In the genomic region with DNA sequence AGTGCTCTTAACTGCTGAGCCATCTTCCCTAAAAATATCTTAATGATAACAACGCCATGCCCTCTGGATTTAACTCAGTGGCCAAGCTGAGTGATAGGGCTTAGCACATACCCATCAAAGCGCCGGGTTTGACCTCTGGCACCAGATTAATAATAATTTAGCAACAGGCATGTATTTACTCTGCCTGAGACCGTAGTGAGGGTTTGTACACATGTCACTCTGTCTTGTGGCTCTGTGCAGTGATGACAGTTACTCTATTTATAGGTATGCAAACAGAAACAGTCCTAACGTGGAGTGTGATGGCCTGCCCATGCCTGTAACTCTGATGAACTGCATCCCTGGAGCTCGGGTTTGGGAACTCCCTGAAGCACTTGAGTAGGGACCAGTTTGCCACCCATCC, we compare ENCODE assay signal across 17 mouse cellular contexts. TPM values are rescaled to one million over a fixed set of nuclear protein-coding genes. Genes with fewer than 3 reads are reported as not detected.
A peak's percentile ranks its signal among the peaks of the same experiment; 100 is the strongest.
DNase-seq lines count a peak whose midpoint lies in the region; ATAC-seq and TF ChIP-seq lines count a peak whose summit lies in the region.
"Had no signal": no experiment of that assay in that cellular context is flagged by ENCODE, and none has a peak within 500 bp of the region (broad histone marks: within the 10 kb centered on the region; RNA-seq: fewer than 3 reads in every experiment).

No protein-coding gene starts in this region.

- no peak overlapping the region for H3K4me2 ChIP-seq in liver, embryonic 12.5 days
- no peak overlapping the region for H3K4me2 ChIP-seq in heart, embryonic 11.5 days
- no peak overlapping the region for H3K4me2 ChIP-seq in liver, embryonic 15.5 days
- H3K4me2 ChIP-seq: limb, embryonic 12.5 days; midbrain, embryonic 11.5 days had no signal

- H3K27ac ChIP-seq in liver, adult 2 months (replicated peaks; ENCODE audit: insufficient read depth, low read depth, low read length): no peak overlapping the region; the same call in 1 of the 2 replicates
- no peak overlapping the region for H3K27ac ChIP-seq in liver, embryonic 12.5 days
- peak overlapping the region; percentile 47 for H3K27ac ChIP-seq in heart, embryonic 11.5 days (ENCODE audit: low read depth, low read length)
- H3K27ac ChIP-seq in liver, embryonic 15.5 days (replicated peaks): no peak overlapping the region
- H3K27ac ChIP-seq: limb, embryonic 12.5 days had no signal

- peaks cover 19% of the 10 kb centered on the region for H3K4me1 ChIP-seq in liver, adult 2 months (ENCODE audit: control insufficient read depth, insufficient read depth, low read length)
- H3K4me1 ChIP-seq in liver, embryonic 12.5 days: peaks cover 33% of the 10 kb centered on the region
- H3K4me1 ChIP-seq in heart, embryonic 11.5 days (ENCODE audit: control insufficient read depth, insufficient read depth, low read length): peaks cover 67% of the 10 kb centered on the region
- H3K4me1 ChIP-seq in liver, embryonic 15.5 days (replicated peaks): peaks cover 37% of the 10 kb centered on the region

- no peaks in the 10 kb centered on the region for H3K36me3 ChIP-seq in liver, adult 2 months (ENCODE audit: control insufficient read depth, insufficient read depth, low read length)
- H3K36me3 ChIP-seq in liver, embryonic 12.5 days: no peaks in the 10 kb centered on the region
- H3K36me3 ChIP-seq in heart, embryonic 11.5 days (ENCODE audit: control insufficient read depth, insufficient read depth, low read length): no peaks in the 10 kb centered on the region
- H3K36me3 ChIP-seq in liver, embryonic 15.5 days (replicated peaks): no peaks in the 10 kb centered on the region

- no peaks in the 10 kb centered on the region for H3K79me2 ChIP-seq in liver, adult 2 months (ENCODE audit: control insufficient read depth, insufficient read depth, low read length)

- 21% methylated on average over 6 of the region's 6 CpGs for WGBS in liver, adult 2 months
- WGBS in liver, embryonic 12.5 days (ENCODE audit: insufficient replicate concordance): 58% methylated on average over 6 of the region's 6 CpGs
- WGBS in heart, embryonic 11.5 days (ENCODE audit: insufficient replicate concordance): 38% methylated on average over 6 of the region's 6 CpGs
- WGBS in liver, embryonic 15.5 days (ENCODE audit: insufficient replicate concordance): 42% methylated on average over 6 of the region's 6 CpGs

- ATAC-seq in liver, embryonic 12.5 days: no peak
- no peak for ATAC-seq in heart, embryonic 11.5 days (replicated peaks; ENCODE audit: insufficient number of reproducible peaks, low FRiP score, low TSS enrichment)
- ATAC-seq in liver, embryonic 15.5 days (ENCODE audit: insufficient read depth): peak; percentile 32
- no peak for ATAC-seq in megakaryocyte progenitor cell, adult 5-6 weeks (replicated peaks; ENCODE audit: poor library complexity)
- ATAC-seq: hindbrain, embryonic 16.5 days had no signal

- no peak for TF ChIP-seq CTCF in liver, adult 2 months (IDR thresholded peaks at IDR 0.05; ENCODE audit: low read depth, low read length)

- no peaks in the 10 kb centered on the region for H3K9me3 ChIP-seq in liver, embryonic 12.5 days (replicated peaks)
- no peaks in the 10 kb centered on the region for H3K9me3 ChIP-seq in heart, embryonic 11.5 days (replicated peaks; ENCODE audit: control insufficient read depth, low read length)
- H3K9me3 ChIP-seq in liver, embryonic 15.5 days (replicated peaks): no peaks in the 10 kb centered on the region

- H3K9ac ChIP-seq in liver, adult 2 months (ENCODE audit: low read depth, low read length): no peak overlapping the region
- no peak overlapping the region for H3K9ac ChIP-seq in liver, embryonic 12.5 days
- no peak overlapping the region for H3K9ac ChIP-seq in heart, embryonic 11.5 days (ENCODE audit: low read depth, low read length)
- no peak overlapping the region for H3K9ac ChIP-seq in liver, embryonic 15.5 days
- H3K9ac ChIP-seq: limb, embryonic 12.5 days had no signal

- H3K27me3 ChIP-seq in liver, adult 2 months (ENCODE audit: control insufficient read depth, insufficient read depth, low read length): no peaks in the 10 kb centered on the region
- H3K27me3 ChIP-seq in liver, embryonic 12.5 days (replicated peaks): peaks cover 14% of the 10 kb centered on the region
- H3K27me3 ChIP-seq in heart, embryonic 11.5 days (ENCODE audit: control insufficient read depth, insufficient read depth, low read length): no peaks in the 10 kb centered on the region
- H3K27me3 ChIP-seq in liver, embryonic 15.5 days: peaks cover 20% of the 10 kb centered on the region
- H3K27me3 ChIP-seq: limb, embryonic 12.5 days had no signal

- DNase-seq in liver, adult 2 months (ENCODE audit: extremely low read depth, low read depth, low spot score): peak; percentile 88
- peak; percentile 23 to 28 for DNase-seq in B cell, adult 2 months
- DNase-seq in layer of hippocampus, adult 18-20 months (ENCODE audit: low spot score in 2 of 2): no peak
- no peak for DNase-seq in urinary bladder, postnatal 25 days (ENCODE audit: low spot score)
- DNase-seq: adrenal gland, adult 2 months; cerebellum, adult 9-11 months; kidney, adult 11 months; kidney, postnatal 10 days; right cerebral cortex, postnatal 25 days; thymus, postnatal 36 days had no signal

- TF ChIP-seq POLR2A in liver, adult 2 months (IDR thresholded peaks at IDR 0.05; ENCODE audit: extremely low read depth, insufficient read depth, low read length): no peak

- no peak overlapping the region for H3K4me3 ChIP-seq in liver, adult 2 months (ENCODE audit: insufficient read depth, low read depth, low read length)
- H3K4me3 ChIP-seq in liver, embryonic 12.5 days: no peak overlapping the region
- H3K4me3 ChIP-seq in heart, embryonic 11.5 days (ENCODE audit: low read depth, low read length): no peak overlapping the region
- H3K4me3 ChIP-seq in liver, embryonic 15.5 days (replicated peaks): no peak overlapping the region
- H3K4me3 ChIP-seq: limb, embryonic 12.5 days had no signal

RNA-seq across cellular contexts. Expression of a gene that starts 5.0 kb away (rescaled TPM):
- 0.55 and 1.6 TPM in 2 replicates for total RNA-seq in liver, adult 2 months (2014; rRNA removed)
- polyA plus RNA-seq in liver, adult 2 months (2012; rRNA removed): 2.5 and 4.7 TPM in 2 replicates
- 0.30 and 0.35 TPM in 2 replicates for polyA plus RNA-seq in liver, embryonic 12.5 days (2016; fragmentation: Nextera tagmentation; extraction: Ambion mirVana)
- 3.5 and 5.1 TPM in 2 replicates for polyA plus RNA-seq in heart, embryonic 11.5 days (2014; fragmentation: Nextera tagmentation; extraction: Ambion mirVana)
- 0.79 and 1.0 TPM in 2 replicates for polyA plus RNA-seq in liver, embryonic 15.5 days (2015; fragmentation: Nextera tagmentation; extraction: Ambion mirVana)
- 1 to 10 TPM; 7.1 to 7.4 TPM for total RNA-seq in layer of hippocampus, adult 18-20 months (2021)
- total RNA-seq in megakaryocyte progenitor cell, adult 5-6 weeks (2015): 0.17 and 1.4 TPM in 2 replicates
- total RNA-seq in megakaryocyte progenitor cell, adult 5-6 weeks (2017): 0.33 TPM in 1 of 2 replicates, not detected in the other

RNA-seq across cellular contexts. Expression of a gene that starts 34.1 kb away (rescaled TPM):
- 57.5 and 92.2 TPM in 2 replicates for total RNA-seq in liver, adult 2 months (2014; rRNA removed)
- 38.7 and 39.4 TPM in 2 replicates for polyA plus RNA-seq in liver, adult 2 months (2012; rRNA removed)
- polyA plus RNA-seq in liver, embryonic 12.5 days (2016; fragmentation: Nextera tagmentation; extraction: Ambion mirVana): 66.5 and 73.8 TPM in 2 replicates
- polyA plus RNA-seq in heart, embryonic 11.5 days (2014; fragmentation: Nextera tagmentation; extraction: Ambion mirVana): 46.3 and 49.8 TPM in 2 replicates
- 34.8 and 39.0 TPM in 2 replicates for polyA plus RNA-seq in liver, embryonic 15.5 days (2015; fragmentation: Nextera tagmentation; extraction: Ambion mirVana)
- total RNA-seq in layer of hippocampus, adult 18-20 months (2021): 10 to 100 TPM; 56.9 to 62.7 TPM
- total RNA-seq in megakaryocyte progenitor cell, adult 5-6 weeks (2015): 154 and 191 TPM in 2 replicates
- total RNA-seq in megakaryocyte progenitor cell, adult 5-6 weeks (2017): 131 and 135 TPM in 2 replicates

RNA-seq across cellular contexts. Expression of a gene that starts 46.7 kb away (rescaled TPM):
- 48.1 and 87.7 TPM in 2 replicates for total RNA-seq in liver, adult 2 months (2014; rRNA removed)
- polyA plus RNA-seq in liver, adult 2 months (2012; rRNA removed): 354 and 374 TPM in 2 replicates
- 14.1 and 15.2 TPM in 2 replicates for polyA plus RNA-seq in liver, embryonic 12.5 days (2016; fragmentation: Nextera tagmentation; extraction: Ambion mirVana)
- polyA plus RNA-seq in heart, embryonic 11.5 days (2014; fragmentation: Nextera tagmentation; extraction: Ambion mirVana): 85.0 and 86.7 TPM in 2 replicates
- 17.4 and 18.2 TPM in 2 replicates for polyA plus RNA-seq in liver, embryonic 15.5 days (2015; fragmentation: Nextera tagmentation; extraction: Ambion mirVana)
- 10 to 100 TPM in 1 of 2 experiments, 1 to 10 TPM in 1; 10.0 to 10.5 TPM for total RNA-seq in layer of hippocampus, adult 18-20 months (2021)
- 3.9 and 5.4 TPM in 2 replicates for total RNA-seq in megakaryocyte progenitor cell, adult 5-6 weeks (2015)
- total RNA-seq in megakaryocyte progenitor cell, adult 5-6 weeks (2017): 0.37 and 1.8 TPM in 2 replicates

Comparison
In these comparisons a context has a peak if more than half of its experiments do, and no peak if none do; other contexts are left out.
1. DNase-seq: peak in liver, adult 2 months (single experiment) and B cell, adult 2 months (2 of 2); none in layer of hippocampus, adult 18-20 months (0 of 2) and urinary bladder, postnatal 25 days (single experiment).